Mouse (Mus musculus) embryonic fibroblast, embryonic 13.5 days (primary cell): Measurements from ENCODE around the gene Lrrfip1. TPM values are rescaled to one million over a fixed set of nuclear protein-coding genes. Genes with fewer than 3 reads are reported as not detected.
A peak's percentile ranks its signal among the peaks of the same experiment; 100 is the strongest.

ENCODE experiments used
- H3K27ac ChIP-seq: 2 replicates; pipeline ENCODE4 v1.5.1; 2012; ENCODE audit warnings: low read length, control low read depth, inconsistent platforms; ENCODE audit not compliant: insufficient read depth
- H3K4me1 ChIP-seq: 2 replicates; pipeline ENCODE4 v1.6.1; 2011; ENCODE audit warnings: low read length; ENCODE audit not compliant: control insufficient read depth, insufficient read depth
- H3K4me3 ChIP-seq: 2 replicates; pipeline ENCODE4 v1.5.1; 2011; ENCODE audit warnings: mild to moderate bottlenecking, control low read depth, low read length; ENCODE audit not compliant: insufficient read depth
- CTCF ChIP-seq: IDR thresholded peaks from 2 replicates; pipeline ENCODE4 v1.5.1; 2011; ENCODE audit warnings: mild to moderate bottlenecking, control low read depth, low read length, moderate library complexity, borderline replicate concordance; ENCODE audit not compliant: insufficient read depth
- POLR2A ChIP-seq: IDR thresholded peaks from 2 replicates; pipeline ENCODE4 v1.6.1; 2011; ENCODE audit warnings: low read depth, mild to moderate bottlenecking, control low read depth, low read length, moderate library complexity
- polyA plus RNA-seq: library from polyadenylated mRNA; stranded (reverse); fragments of >200 nt; gene quantifications from 2 replicates; pipeline ENCODE4 v1.2.4, GENCODE M21; 2011; ENCODE audit warnings: low read depth; ENCODE audit not compliant: missing spikeins, insufficient read length

The Lrrfip1 gene
- polyA plus RNA-seq, 1 experiment, result 109 TPM

- TF ChIP-seq CTCF (no peak), POLR2A (no peak)
- Histone ChIP-seq H3K4me1 (0 out of 2 replicates have a peak, but pooled peaks cover 4% of the 10 kb centered on the region), H3K27ac (no peak overlapping the region), H3K4me3 (no peak overlapping the region)
These were observed 36.7 kb downstream of the Lrrfip1 start for GRCm38 (mm10) chr1:91035266-91035665.

GRCm38 (mm10) chr1:91037213-91037612, 38.7 kb downstream of the Lrrfip1 start:
- TF ChIP-seq CTCF (no peak), POLR2A (no peak)
- peaks cover 14% of the 10 kb centered on the region for H3K4me1 ChIP-seq
- H3K4me3 ChIP-seq, result no peak overlapping the region
- H3K27ac ChIP-seq, result no peak overlapping the region

GRCm38 (mm10) chr1:91038010-91038409, 39.5 kb downstream of the Lrrfip1 start:
- Histone ChIP-seq H3K4me3 (no peak overlapping the region), H3K27ac (no peak overlapping the region), H3K4me1 (peaks cover 15% of the 10 kb centered on the region)
- TF ChIP-seq POLR2A (no peak), CTCF (0 out of 2 replicates have a peak, but pooled peaks have one; percentile 2)

GRCm38 (mm10) chr1:91038531-91038930, 40.0 kb downstream of the Lrrfip1 start:
- H3K27ac ChIP-seq, result no peak overlapping the region
- no peak overlapping the region for H3K4me3 ChIP-seq
- TF ChIP-seq CTCF (no peak), POLR2A (no peak)
- peaks cover 15% of the 10 kb centered on the region for H3K4me1 ChIP-seq

- Histone ChIP-seq H3K4me1 (peaks cover 15% of the 10 kb centered on the region), H3K4me3 (no peak overlapping the region), H3K27ac (peak overlapping the region; percentile 82)
- TF ChIP-seq CTCF (no peak), POLR2A (no peak)
These were observed 43.1 kb downstream of the Lrrfip1 start for GRCm38 (mm10) chr1:91041605-91042004.

GRCm38 (mm10) chr1:91043191-91043590, 44.7 kb downstream of the Lrrfip1 start:
- no peak overlapping the region for H3K27ac ChIP-seq
- TF ChIP-seq CTCF (no peak), POLR2A (no peak)
- H3K4me3 ChIP-seq, result no peak overlapping the region
- peaks cover 15% of the 10 kb centered on the region for H3K4me1 ChIP-seq

GRCm38 (mm10) chr1:91044176-91044575, 45.6 kb downstream of the Lrrfip1 start:
- TF ChIP-seq CTCF (no peak), POLR2A (no peak)
- Histone ChIP-seq H3K4me1 (peaks cover 15% of the 10 kb centered on the region), H3K4me3 (no peak overlapping the region), H3K27ac (no peak overlapping the region)

- H3K27ac ChIP-seq, result no peak overlapping the region
- H3K4me1 ChIP-seq, result peaks cover 13% of the 10 kb centered on the region
- TF ChIP-seq POLR2A (no peak), CTCF (no peak)
- H3K4me3 ChIP-seq, result no peak overlapping the region
These were observed 46.1 kb downstream of the Lrrfip1 start for GRCm38 (mm10) chr1:91044648-91045047.

- Histone ChIP-seq H3K4me3 (no peak overlapping the region), H3K27ac (no peak overlapping the region), H3K4me1 (peaks cover 9% of the 10 kb centered on the region)
- TF ChIP-seq CTCF, result no peak
- TF ChIP-seq POLR2A, result no peak
These were observed 47.7 kb downstream of the Lrrfip1 start for GRCm38 (mm10) chr1:91046237-91046636.

GRCm38 (mm10) chr1:91049296-91049695, 50.8 kb downstream of the Lrrfip1 start:
- TF ChIP-seq POLR2A (no peak), CTCF (no peak)
- Histone ChIP-seq H3K4me3 (no peak overlapping the region), H3K4me1 (no peaks in the 10 kb centered on the region), H3K27ac (no peak overlapping the region)

GRCm38 (mm10) chr1:91051461-91052094, 53.0 kb downstream of the Lrrfip1 start:
- peak overlapping the region; percentile 54; the same call in 1 of the 2 replicates for H3K27ac ChIP-seq
- TF ChIP-seq CTCF, result no peak
- TF ChIP-seq POLR2A, result no peak
- H3K4me3 ChIP-seq, result peak overlapping the region; percentile 39
- H3K4me1 ChIP-seq, result peaks cover 7% of the 10 kb centered on the region
